Mouse (Mus musculus): ENCODE measurements at regions not wholly inside any gene's neighbourhood (a gene's known extent, or its start where the extent isn't known, plus 50 kb on each side); places are given as distances from the start of the nearest gene placed in this dataset.

DNA sequence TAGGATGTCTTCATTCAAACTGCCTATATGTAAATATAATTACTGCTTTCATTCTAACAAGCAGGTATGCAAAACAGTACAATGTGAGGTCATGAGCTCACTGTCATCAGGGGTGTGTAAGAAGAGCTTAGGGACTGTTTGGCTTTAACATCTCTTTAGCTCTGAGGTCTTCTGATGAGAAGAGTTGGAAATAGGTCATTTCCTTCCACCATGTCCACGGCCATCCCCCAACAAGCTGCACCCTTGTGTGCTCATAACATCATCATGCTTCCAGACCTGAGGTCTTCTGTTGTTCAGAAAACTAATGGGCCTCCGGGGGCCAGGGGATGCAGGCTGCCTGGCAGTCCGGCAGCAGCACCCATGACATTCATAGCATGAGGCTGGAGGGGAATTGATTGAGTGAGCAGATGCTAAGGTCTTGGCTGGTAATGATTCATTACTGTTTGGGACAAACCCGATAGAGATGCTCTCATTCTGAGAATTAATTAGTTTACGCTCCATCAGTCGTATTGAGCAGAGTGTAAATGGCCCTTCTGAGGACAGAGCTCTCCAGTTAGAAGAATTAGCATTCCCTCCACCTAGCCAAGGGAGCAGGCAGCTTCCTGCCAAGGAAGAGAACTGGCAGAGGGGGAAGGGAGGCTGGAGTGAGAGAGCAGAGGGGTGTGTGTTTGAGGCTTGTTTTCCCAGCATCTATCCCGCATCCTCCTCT lies 64.0 kb downstream of the Rps24 start:
- no peak for DNase-seq (ENCODE audit: extremely low read depth, low read depth, low spot score)

DNA sequence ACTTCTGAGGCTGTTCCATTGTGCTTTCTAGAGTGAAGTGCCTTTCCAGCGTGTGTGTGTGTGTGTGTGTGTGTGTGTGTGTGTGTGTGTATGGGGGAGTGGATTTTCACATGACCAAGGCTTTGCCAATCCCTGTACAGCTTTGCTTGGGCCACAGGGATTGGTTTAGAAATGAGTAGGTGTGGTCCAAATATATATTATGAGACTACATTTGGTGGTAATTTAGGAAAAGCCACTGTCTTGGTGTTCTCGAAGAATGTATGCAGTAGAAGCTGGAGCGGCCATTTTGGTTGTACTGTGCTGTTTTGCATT lies 64.5 kb downstream of the Rps24 start:
- DNase-seq (ENCODE audit: extremely low read depth, low read depth, low spot score) = no peak

DNA sequence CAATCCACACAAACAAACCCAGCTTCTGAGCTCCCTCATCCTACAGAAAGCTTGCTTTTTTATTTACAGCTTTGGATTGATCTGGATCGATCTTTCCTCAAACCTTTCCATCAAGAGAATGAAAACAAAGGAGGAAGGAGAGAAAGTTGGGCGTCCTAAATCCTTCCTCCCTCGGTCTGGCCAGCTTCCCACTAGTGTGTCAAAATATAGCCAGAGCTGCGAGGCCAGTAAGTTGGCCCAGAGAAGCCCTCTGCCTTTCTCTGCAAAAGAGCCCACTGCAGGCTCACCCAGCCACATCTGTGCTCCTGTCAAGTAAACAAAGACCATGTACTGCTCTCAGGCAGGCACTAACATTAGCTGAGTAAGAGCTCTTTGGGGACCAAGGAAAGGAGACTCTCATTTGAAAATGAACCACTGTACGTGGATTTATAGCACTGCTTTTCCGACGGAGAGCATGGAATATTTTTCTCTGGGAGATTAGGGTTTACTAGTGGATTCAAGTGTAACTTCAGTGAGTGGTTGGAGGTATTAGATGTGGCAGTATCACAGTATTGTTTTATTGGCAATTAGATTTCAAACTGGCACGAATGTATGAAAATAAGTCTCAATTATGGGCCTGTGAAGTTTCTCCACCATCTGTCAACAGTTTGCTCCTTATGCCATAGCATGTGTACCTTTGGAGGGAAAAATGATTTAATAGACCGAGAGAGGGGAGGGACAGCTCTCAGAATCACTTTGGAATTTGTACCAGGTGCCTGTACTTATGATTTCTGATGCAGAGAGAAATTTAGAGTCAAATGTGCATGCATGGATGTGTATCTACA lies 78.1 kb downstream of the Rps24 start:
- no peak for DNase-seq (ENCODE audit: extremely low read depth, low read depth, low spot score)

DNA sequence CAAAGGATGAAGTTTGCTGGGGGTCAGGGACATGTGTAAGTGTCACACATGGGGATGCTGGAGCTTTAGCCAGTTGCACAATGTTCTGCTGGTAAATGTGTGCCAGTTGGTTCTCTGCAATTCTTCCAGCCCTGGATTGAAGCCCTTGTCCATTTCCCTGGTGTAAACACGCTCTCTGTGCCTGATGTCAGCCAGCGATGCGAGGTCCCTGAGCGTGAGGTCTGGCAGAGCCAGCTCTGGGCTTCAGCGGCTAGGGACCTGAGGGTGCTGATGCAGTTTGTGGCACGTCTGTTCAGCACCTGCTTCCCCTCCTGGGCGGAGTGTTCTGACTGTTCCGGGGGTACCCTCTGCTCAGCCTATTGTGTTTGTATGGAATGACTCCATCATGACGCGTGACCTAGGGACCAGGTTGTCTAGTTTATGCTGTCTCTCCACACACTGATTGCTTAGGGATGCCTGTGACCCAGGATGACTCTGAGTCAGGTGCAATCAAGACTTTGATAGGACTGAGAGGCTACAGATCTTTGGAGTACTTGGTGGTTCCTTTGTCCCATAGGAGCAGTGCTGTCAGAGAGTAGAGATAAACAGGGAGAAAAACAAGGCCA lies 78.9 kb downstream of the Rps24 start:
- no peak for DNase-seq (ENCODE audit: extremely low read depth, low read depth, low spot score)

DNA sequence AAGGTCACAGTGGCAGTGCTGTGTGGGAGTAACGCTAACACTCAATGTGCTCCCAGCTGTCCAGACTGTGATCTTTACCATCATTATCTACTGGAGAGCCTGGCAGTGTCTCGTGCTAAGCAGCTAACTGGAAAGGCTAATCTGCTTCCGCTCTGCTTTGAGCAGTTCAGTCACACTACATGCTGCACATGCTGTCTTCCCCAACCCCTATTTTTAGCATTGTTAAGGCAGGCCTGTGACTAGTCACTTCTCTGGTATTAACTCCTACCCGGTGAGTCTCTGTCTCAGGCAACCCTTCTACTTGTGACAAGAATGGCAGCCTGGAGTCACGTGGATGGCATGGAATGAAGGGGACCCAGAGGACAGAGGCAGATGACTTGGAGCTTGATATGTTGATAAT lies 88.2 kb downstream of the Rps24 start:
- DNase-seq (ENCODE audit: extremely low read depth, low read depth, low spot score) = no peak

DNA sequence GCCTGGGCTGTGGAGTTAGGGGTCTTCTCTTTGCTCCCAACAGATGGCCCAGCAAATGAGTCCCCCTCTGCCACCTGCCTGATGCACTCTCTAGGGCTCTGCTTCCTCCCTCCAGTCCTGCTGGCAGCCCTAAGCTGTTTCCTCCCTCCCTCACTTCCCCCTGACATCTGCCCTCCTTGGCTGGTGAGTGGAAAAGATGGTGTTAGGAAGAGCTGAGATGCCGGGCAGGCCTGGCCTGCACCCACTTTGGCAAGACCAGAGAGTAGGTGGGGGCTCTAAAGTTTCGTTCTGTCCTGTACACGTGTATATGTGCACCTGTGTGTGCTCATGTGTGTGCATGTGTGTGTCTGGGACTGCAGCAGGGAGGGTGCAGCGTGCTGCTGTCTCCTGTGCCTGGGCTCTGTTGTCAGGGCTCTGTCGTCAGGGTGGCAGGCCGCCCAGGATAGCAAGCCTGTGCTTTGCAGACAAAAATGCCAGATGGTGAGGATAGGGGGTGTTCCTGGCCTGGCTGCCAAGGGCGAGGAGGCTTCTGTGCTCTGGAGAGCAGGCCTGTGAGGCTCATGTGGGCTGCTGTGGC lies 91.7 kb downstream of the Rps24 start:
- no peak for DNase-seq (ENCODE audit: extremely low read depth, low read depth, low spot score)

DNA sequence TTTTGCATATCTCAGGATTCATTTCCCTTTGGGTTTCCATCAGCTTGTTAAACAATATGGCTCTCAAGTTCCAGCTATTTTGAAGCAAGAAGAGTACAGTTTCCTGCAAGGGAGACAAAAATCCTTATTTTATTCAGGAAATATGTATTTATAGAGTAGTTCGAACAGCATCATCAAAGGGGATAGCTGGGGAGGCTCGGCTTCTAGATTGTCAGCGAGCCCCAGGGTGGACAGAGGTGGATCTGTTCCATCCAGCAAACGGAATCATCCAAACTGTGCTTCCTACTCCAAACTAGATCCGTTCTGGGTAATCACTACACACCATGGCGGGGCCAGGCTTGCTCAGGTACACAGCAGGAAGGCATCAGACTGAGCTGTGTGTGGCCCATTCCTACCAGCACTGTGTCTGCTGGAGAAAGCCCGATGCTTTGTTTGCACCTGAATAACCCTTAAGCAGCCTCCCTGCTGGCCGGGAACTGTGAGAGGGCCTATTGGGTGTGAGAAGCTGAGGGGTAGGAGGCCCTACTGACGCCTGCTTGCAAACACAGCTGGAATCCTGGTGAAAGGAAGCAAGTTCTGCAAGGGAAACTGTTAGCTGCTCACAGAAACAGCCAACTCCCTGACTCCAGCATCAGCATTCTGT lies 92.3 kb downstream of the Rps24 start:
- no peak for DNase-seq (ENCODE audit: extremely low read depth, low read depth, low spot score)

DNA sequence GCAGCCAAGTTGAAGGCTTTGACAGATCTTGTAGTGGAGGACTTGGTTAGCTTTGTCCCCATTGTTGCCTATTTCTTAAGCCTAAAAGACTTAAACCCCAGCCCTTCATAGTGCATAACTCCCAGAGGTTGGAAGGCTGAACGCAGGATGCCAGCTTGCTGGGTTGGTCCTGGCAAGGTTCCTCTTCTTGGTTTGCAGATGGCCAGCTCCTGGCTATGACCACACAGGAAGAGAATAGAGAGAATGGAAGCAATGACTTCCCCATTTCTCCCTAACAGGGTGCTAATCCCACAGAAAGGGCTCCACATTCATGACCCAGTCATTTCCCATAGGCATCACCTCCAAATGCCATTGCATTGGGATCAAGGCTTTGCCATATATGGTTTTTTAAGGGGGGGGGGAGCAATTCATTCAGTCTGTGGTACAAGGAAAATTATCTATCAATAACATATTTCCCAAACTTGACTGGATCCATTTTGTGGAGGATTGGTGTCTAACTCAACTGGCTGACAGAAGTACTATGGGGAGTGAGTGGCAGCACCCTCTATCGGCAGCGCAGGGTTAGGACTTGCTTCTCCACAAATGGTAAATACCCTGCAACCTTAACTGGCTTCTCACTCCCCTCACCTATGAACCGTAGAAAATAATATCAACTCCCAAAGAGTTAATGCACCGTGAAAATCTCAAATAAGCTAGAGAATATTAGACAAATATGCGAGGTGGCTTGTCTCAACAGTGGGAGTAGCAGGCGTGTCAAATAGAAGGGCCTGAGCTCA lies 99.4 kb downstream of the Rps24 start:
- DNase-seq (ENCODE audit: extremely low read depth, low read depth, low spot score) = no peak

DNA sequence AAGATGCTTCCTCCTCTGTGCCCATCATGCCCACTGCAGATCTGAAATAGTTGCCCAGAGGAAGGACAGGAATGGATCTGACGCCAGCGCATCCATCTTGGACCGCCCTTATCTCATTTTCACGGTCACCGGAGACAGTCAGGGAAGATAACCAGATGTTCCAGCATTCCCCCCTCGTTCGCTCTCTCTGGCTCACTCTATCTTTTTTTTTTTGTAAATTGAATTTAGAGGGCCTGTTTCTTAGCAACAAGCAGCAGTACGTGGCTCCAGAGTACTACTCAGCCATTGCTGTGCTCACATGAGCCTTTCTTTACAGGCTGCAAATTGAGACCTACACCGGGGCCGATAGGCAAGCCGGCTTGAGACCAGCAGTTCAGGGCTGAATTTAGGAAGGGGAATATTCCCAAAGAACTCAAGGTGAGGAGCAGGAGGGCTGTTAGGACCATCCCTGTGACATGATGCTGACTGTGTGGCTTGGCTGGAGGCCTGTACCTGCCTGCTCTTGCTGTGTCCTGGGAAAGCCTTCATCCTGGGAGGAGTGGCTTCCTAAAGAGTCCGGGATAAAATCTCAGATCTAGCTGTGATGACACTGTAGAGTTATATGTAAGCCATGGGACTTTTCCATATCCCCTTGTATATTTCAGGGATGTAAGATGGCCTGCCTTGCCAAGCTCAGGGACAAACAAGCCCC lies 100.2 kb downstream of the Rps24 start:
- DNase-seq (ENCODE audit: extremely low read depth, low read depth, low spot score) = no peak

DNA sequence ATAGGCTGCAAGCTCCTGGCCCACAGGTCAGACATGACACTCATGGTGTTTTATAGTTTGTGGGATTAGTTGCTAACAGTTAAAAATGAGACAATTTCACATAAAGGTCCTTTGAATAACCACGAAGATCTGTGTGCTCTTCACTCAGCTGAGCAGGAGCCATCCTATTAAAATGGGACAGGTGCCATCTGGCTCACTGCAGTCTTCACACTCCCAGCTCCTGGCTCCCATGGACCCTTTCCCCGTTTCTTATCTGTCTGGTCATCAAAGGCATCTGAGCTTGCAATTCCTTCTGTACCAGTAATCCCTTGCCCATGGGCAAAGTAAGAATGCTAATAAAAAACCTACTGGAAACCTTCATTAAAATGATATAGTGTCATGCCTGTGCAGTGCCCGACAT lies 101.1 kb downstream of the Rps24 start:
- DNase-seq (ENCODE audit: extremely low read depth, low read depth, low spot score) = peak; percentile 4

DNA sequence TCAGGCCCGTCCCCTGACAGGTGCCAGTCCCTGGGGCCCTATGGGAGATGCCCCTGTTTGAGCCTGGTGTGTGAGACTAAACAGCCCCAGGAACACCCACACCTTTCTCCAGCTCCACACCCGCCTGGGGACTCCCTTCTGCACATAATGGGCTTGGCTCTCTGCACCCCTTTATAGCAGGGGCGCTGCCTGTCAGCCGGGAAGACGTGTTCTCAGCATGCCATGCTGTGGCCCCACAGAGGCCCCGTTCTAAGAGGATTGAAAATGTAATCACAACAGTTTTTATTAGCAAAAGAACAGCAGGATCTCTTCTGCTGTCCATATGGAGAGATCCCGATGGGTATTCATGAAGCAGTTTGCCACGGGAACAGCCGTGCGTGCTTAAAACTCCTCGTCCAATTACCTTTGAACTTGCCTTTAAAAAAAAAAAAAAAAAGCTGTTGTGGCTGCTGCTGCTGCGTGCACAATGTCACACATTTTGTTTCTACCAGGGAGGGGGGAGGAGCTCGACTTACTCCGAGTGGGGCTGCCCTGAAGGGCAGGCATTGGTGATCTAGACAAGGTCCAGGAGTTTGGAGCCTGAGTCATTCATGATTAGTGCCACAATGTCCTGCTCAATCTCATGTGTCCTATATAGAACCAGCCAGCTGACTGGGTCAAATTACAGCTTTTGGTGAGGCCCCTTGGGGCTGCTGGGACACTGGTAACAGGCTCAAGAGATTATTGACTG lies 119.7 kb downstream of the Rps24 start:
- DNase-seq (ENCODE audit: extremely low read depth, low read depth, low spot score) = no peak

DNA sequence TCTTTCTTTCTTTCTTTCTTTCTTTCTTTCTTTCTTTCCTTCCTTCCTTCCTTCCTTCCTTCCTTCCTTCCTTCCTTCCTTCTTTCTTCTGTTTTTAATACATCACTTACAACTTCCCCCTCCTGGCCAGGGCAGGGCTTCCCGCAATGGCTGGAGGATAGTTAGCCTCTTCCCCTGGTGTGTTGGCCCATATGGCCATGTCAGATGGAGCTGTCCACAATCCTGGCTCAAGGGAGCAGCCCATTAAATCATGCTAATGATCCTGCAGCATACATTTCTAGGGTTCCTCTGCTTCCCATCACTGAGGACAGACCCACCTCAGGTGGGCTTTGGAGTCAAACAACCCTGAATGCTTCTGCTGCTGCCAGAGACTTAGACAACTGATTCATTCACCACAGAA lies 121.4 kb downstream of the Rps24 start:
- no peak for DNase-seq (ENCODE audit: extremely low read depth, low read depth, low spot score)

DNA sequence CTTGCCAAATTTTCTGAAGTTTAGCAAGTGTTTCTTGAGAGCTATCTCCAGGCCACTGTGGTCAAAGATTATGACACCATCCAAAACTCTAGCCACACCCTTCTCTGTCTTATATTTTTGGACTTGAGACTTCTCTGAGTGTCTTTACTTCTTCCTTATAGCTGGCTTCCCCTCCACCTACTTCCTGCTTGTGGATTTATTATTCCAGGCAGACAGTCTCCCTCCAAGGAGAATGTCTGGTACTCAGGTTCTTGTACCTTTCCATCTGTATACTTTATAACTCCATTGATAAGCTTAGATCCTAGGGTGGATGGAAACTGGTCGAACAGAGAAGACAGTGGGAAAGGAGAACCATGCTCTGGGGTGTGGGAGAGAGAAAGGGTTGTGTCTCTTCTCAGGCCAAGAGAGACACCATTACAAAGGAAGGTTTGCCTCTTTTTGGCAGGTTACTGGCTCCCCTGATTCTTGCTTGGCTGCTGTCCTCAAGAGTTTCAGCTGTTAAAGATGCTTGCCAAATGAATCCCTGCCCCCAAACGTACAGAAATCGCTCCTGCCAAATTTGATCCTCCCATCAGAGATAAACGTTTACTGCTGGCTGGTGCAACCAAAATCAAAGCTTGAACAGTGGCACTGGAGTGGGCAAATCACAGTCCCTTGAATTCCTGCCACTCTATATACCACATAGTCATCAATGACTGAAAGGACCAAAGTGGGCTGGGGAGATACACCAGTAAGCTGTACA lies 125.5 kb downstream of the Rps24 start:
- DNase-seq (ENCODE audit: extremely low read depth, low read depth, low spot score) = no peak

DNA sequence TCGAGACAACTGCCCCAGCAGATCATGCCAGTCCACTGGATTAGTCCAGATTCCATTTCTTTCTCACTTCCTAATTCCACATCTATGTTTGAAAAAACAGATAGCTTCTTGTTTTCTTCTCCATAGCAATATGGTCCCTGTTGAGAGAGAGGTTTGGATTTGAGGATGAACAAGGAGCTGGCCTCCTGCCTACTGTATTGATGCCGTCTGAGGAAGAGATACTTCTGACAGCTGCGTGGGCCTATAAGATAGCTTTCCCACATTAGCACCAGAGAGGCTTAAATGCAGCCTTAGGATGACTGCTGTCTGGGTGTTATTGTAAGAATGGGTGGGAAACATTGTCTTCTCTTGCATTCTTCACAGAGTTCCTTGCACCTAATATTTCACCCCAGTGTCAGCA lies 128.9 kb downstream of the Rps24 start:
- DNase-seq (ENCODE audit: extremely low read depth, low read depth, low spot score) = no peak

DNA sequence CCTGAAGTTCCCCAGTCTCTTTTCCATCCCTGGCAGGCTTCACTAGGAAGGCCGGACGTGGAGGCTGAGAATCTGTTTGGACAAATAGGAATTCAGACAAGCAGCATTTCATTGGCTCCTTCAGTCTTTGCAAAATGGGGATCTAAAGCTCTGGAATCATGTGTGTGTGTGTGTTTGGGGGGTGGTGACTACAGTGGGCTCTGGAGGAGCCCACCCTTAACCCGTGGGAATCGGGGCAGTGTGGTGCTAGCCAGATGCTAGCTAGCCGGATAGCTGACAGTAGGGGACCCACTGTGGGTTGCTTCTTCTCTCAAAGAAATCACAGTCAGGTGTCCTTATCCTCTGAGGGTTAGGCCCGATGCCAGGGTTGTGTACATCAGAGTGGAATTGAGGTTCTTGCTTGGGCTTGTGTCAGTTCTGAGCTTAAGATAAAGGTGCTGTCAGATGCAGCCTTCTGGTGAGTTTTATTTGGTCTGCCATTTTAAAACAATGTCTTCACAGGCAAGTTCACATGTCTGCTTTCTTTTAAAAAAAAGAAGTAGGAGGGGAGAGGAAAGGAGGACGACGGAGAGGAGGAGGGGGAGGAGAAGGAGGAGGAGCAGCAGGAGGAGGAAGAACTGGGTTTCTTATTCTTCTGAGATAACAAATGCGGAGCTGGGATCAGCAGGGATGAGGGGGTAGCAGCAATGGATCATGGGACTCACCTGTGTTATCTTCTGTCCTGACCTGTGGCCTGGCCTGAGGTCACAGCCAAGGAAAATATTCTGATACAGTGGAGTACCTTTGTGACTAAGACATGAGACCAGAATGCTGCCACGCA lies 129.6 kb downstream of the Rps24 start:
- DNase-seq (ENCODE audit: extremely low read depth, low read depth, low spot score) = no peak

DNA sequence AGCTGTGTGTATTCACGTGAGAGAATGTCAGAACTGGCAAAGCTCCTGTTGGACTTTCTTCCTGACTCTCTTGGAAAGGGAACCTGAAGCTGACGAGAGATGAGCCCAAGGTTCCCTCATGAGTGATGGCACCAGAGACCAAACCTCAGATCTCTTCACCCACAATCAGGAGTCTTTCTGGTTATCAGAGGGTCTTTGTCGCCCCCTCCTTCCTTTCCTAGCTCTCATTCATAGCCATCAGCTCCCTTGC lies 130.1 kb downstream of the Rps24 start:
- no peak for DNase-seq (ENCODE audit: extremely low read depth, low read depth, low spot score)

DNA sequence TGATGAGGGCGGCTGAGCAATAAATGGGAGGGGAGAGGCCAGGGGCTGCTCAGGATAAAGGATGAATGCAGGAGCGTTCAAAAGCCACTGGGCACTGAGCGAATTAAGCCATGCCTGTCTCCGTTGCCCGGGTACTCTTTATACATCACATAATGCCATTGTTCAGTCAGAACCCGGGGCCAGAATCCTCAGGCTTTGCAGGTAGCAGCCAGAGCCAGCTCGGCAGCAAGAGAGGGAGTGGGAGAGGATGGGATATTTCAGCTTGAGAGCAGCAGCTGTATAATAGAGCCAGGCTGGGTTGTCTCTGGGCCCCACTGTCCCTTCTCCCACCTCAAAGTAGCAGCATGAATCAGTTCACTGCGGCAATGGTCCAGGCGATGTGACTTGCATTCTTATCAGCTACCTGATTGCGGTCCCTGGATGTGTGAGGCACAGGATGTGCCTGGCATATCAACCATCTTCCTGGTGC lies 130.5 kb downstream of the Rps24 start:
- DNase-seq (ENCODE audit: extremely low read depth, low read depth, low spot score) = no peak

All from fat pad, adult 2 months (tissue).